Mouse (Mus musculus) myocyte (in vitro differentiated cells): ENCODE data around the gene Cnppd1. TPM values are rescaled to one million over a fixed set of nuclear protein-coding genes. Genes with fewer than 3 reads are reported as not detected.

Experiments used
- H3K27me3 ChIP-seq: one replicate; pipeline ENCODE4 v1.6.1; 2011; ENCODE audit not compliant: control insufficient read depth, insufficient read depth, insufficient read length
- H3K36me3 ChIP-seq: one replicate; pipeline ENCODE4 v1.6.1; 2011; ENCODE audit not compliant: control insufficient read depth, insufficient read depth
- H3K4me2 ChIP-seq: one replicate; pipeline ENCODE4 v1.6.1; 2011; ENCODE audit warnings: low read depth, control low read depth
- H3K4me3 ChIP-seq: one replicate; pipeline ENCODE4 v1.5.1; 2011; ENCODE audit warnings: mild to moderate bottlenecking, control low read depth, moderate library complexity
- H3K79me2 ChIP-seq: one replicate; pipeline ENCODE4 v1.6.1; 2011; ENCODE audit not compliant: control insufficient read depth, insufficient read depth
- H3ac ChIP-seq: one replicate; pipeline ENCODE4 v1.6.1; 2011; ENCODE audit not compliant: control insufficient read depth, insufficient read length
- CEBPB ChIP-seq: IDR thresholded peaks from 2 replicates; pipeline ENCODE4 v1.6.1; 2011; ENCODE audit warnings: mild to moderate bottlenecking, moderate library complexity; ENCODE audit not compliant: poor library complexity, insufficient read depth, severe bottlenecking
- E2F4 ChIP-seq: IDR thresholded peaks from one replicate; pipeline ENCODE4 v1.6.1; 2011; ENCODE audit warnings: mild to moderate bottlenecking, control low read depth, moderate library complexity; ENCODE audit not compliant: insufficient read depth
- MAX ChIP-seq: IDR thresholded peaks from one replicate; pipeline ENCODE4 v1.6.1; 2011; ENCODE audit warnings: low read depth, mild to moderate bottlenecking, control low read depth
- MYOD1 ChIP-seq, 3 experiments: IDR thresholded peaks; one replicate each; pipeline ENCODE4 v1.6.1; 2011; ENCODE audit warnings: control low read depth in 2 of 3, low read depth in 2 of 3, mild to moderate bottlenecking in 2 of 3, moderate library complexity in 1 of 3; ENCODE audit not compliant: insufficient read length in 2 of 3, control insufficient read depth in 1 of 3
- MYOG ChIP-seq, 3 experiments: IDR thresholded peaks; one replicate each; pipeline ENCODE4 v1.6.1; 2011; ENCODE audit warnings: control low read depth in 2 of 3, low read depth in 2 of 3, mild to moderate bottlenecking in 2 of 3; ENCODE audit not compliant: insufficient read length in 2 of 3, control insufficient read depth in 1 of 3, insufficient read depth in 1 of 3
- POLR2A ChIP-seq: IDR thresholded peaks from one replicate; pipeline ENCODE4 v1.6.1; 2011; ENCODE audit warnings: low read depth, mild to moderate bottlenecking, control low read depth, moderate library complexity; ENCODE audit not compliant: insufficient read length
- POLR2AphosphoS2 ChIP-seq: IDR thresholded peaks from one replicate; pipeline ENCODE4 v1.6.1; 2011; ENCODE audit warnings: low read depth, control low read depth; ENCODE audit not compliant: insufficient read length
- REST ChIP-seq: IDR thresholded peaks from one replicate; pipeline ENCODE4 v1.6.1; 2011; ENCODE audit warnings: mild to moderate bottlenecking, control low read depth, moderate library complexity; ENCODE audit not compliant: insufficient read depth, insufficient read length
- SRF ChIP-seq: IDR thresholded peaks from one replicate; pipeline ENCODE4 v1.6.1; 2011; ENCODE audit warnings: low read depth; ENCODE audit not compliant: control insufficient read depth, insufficient read length
- TCF12 ChIP-seq: IDR thresholded peaks from one replicate; pipeline ENCODE4 v1.6.1; 2011; ENCODE audit warnings: mild to moderate bottlenecking, control low read depth; ENCODE audit not compliant: poor library complexity, insufficient read depth, severe bottlenecking
- TCF3 ChIP-seq: IDR thresholded peaks from one replicate; pipeline ENCODE4 v1.6.1; 2011; ENCODE audit warnings: low read depth, control low read depth; ENCODE audit not compliant: insufficient read length
- USF1 ChIP-seq: IDR thresholded peaks from one replicate; pipeline ENCODE4 v1.6.1; 2011; ENCODE audit warnings: low read depth, mild to moderate bottlenecking, control low read depth, moderate library complexity
- polyA plus RNA-seq: library from polyadenylated mRNA; unstranded; fragments of >200 nt; fragmentation: generic; extraction: Trizol; gene quantifications from one replicate; pipeline ENCODE4 v1.2.1, GENCODE M21; 2012; ENCODE audit warnings: missing spikeins

The Cnppd1 gene
- polyA plus RNA-seq, 1 experiment: 53.7 TPM

GRCm38 (mm10) chr1:75138448-75138847 is 4.1 kb downstream of the Cnppd1 start:
- Histone ChIP-seq H3K4me2 (no peak overlapping the region), H3K36me3 (peaks cover 22% of the 10 kb centered on the region)

DNA sequence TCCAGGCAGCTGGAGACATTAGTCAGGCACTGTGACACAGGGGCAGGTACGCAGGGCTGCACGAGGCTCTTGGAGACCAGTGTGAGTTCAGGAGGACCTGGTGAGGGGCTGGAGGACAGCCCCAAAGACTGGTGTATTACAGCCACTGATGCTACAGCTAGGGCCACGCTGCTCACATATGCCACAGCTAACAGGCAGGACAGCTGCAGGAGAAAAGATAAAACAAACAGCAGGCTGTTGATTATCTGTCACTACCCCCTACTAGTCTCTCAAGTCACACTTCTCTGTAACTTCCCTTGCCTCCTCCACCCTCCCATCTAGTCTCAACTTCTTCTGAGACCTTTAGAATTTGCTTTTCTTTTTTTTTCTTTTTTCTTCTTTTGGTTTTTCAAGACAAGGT is 5.8 kb downstream of the Cnppd1 start:
- no peaks in the 10 kb centered on the region for H3K79me2 ChIP-seq
- H3K36me3 ChIP-seq: peaks cover 22% of the 10 kb centered on the region
- H3K4me3 ChIP-seq: no peak overlapping the region
- TF ChIP-seq USF1 (no peak), POLR2AphosphoS2 (no peak), REST (no peak), SRF (no peak), MYOG (IDR thresholded peaks at IDR 0.05; ENCODE audit: control insufficient read depth in 1 of 3, insufficient read depth in 1 of 3, insufficient read length in 2 of 3, low read depth in 2 of 3) (no peak), TCF12 (no peak)
- H3K4me2 ChIP-seq: no peak overlapping the region
- no peak overlapping the region for H3ac ChIP-seq
- no peaks in the 10 kb centered on the region for H3K27me3 ChIP-seq

More at GRCm38 (mm10) chr1:75138448-75138847, 4.1 kb downstream of the Cnppd1 start:
- TF ChIP-seq TCF12 (no peak), CEBPB (no peak), POLR2A (no peak), POLR2AphosphoS2 (no peak)
- Histone ChIP-seq H3ac (no peak overlapping the region), H3K79me2 (no peaks in the 10 kb centered on the region), H3K4me3 (no peak overlapping the region), H3K27me3 (no peaks in the 10 kb centered on the region)

GRCm38 (mm10) chr1:75136293-75136692 is 6.2 kb downstream of the Cnppd1 start:
- H3K4me2 ChIP-seq: no peak overlapping the region
- no peaks in the 10 kb centered on the region for H3K79me2 ChIP-seq
- no peaks in the 10 kb centered on the region for H3K27me3 ChIP-seq
- no peak overlapping the region for H3K4me3 ChIP-seq
- H3K36me3 ChIP-seq: peaks cover 22% of the 10 kb centered on the region
- no peak for TF ChIP-seq POLR2AphosphoS2
- TF ChIP-seq MAX: no peak
- TF ChIP-seq POLR2A: no peak
- no peak for TF ChIP-seq TCF3
- TF ChIP-seq MYOD1 (IDR thresholded peaks at IDR 0.05; ENCODE audit: control insufficient read depth in 1 of 3, insufficient read length in 2 of 3, low read depth in 2 of 3): no peak
- TF ChIP-seq USF1: no peak
- TF ChIP-seq REST: no peak
- no peak for TF ChIP-seq SRF
- TF ChIP-seq E2F4: no peak
- TF ChIP-seq MYOG (IDR thresholded peaks at IDR 0.05; ENCODE audit: control insufficient read depth in 1 of 3, insufficient read depth in 1 of 3, insufficient read length in 2 of 3, low read depth in 2 of 3): no peak
- TF ChIP-seq TCF12: no peak
- no peak for TF ChIP-seq CEBPB
- H3ac ChIP-seq: no peak overlapping the region

GRCm38 (mm10) chr1:75133421-75134207 is 8.9 kb downstream of the Cnppd1 start, which contains the start of gene Slc23a3:
Gene Slc23a3, minus strand, starts transcription at chr1:75133890.
- Histone ChIP-seq H3K27me3 (no peaks in the 10 kb centered on the region), H3K79me2 (no peaks in the 10 kb centered on the region), H3K4me2 (no peak within 1 kb of the TSS), H3K36me3 (peaks cover 11% of the 10 kb centered on the region), H3ac (no peak within 1 kb of the TSS), H3K4me3 (no peak within 1 kb of the TSS)
- TF ChIP-seq E2F4 (no peak), MYOD1 (IDR thresholded peaks at IDR 0.05; ENCODE audit: control insufficient read depth in 1 of 3, insufficient read length in 2 of 3, low read depth in 2 of 3) (no peak)

DNA sequence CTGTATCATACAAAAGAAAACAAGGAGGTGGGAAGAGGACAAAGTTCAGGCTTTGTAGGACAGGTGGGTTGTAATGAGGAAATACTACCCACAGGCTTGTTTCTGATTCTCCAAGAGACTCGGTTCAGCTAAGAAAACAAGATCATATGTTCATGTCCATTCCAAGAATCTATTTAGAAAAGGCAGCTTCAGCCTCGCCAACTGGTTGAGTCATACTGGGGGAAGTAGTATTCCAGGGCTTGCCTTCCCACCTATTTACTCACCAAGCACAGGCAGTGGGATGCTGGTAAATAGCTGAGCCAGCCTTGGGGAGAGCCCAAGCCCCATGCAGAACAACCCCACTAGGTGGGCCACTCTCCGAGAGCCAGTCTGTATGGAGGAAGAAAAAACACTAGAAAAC is 13.9 kb downstream of the Cnppd1 start:
- no peak overlapping the region for H3K4me2 ChIP-seq
- no peak overlapping the region for H3ac ChIP-seq
- H3K79me2 ChIP-seq: no peaks in the 10 kb centered on the region
- no peak overlapping the region for H3K4me3 ChIP-seq
- TF ChIP-seq MAX (no peak), MYOG (IDR thresholded peaks at IDR 0.05; ENCODE audit: control insufficient read depth in 1 of 3, insufficient read depth in 1 of 3, insufficient read length in 2 of 3, low read depth in 2 of 3) (no peak), TCF3 (no peak)
- H3K27me3 ChIP-seq: no peaks in the 10 kb centered on the region
- no peaks in the 10 kb centered on the region for H3K36me3 ChIP-seq

GRCm38 (mm10) chr1:75125418-75125817 is 17.1 kb downstream of the Cnppd1 start:
- H3K4me2 ChIP-seq: peak overlapping the region; percentile 84
- peak overlapping the region; percentile 21 for H3ac ChIP-seq
- H3K4me3 ChIP-seq: peak overlapping the region; percentile 46
- H3K79me2 ChIP-seq: no peaks in the 10 kb centered on the region
- TF ChIP-seq TCF3: no peak
- TF ChIP-seq MAX: no peak
- no peak for TF ChIP-seq MYOG (IDR thresholded peaks at IDR 0.05; ENCODE audit: control insufficient read depth in 1 of 3, insufficient read depth in 1 of 3, insufficient read length in 2 of 3, low read depth in 2 of 3)
- no peak for TF ChIP-seq REST
- TF ChIP-seq E2F4: no peak
- TF ChIP-seq USF1: no peak
- no peak for TF ChIP-seq POLR2AphosphoS2
- TF ChIP-seq POLR2A: no peak
- no peak for TF ChIP-seq SRF
- TF ChIP-seq TCF12: no peak
- no peak for TF ChIP-seq CEBPB
- no peak for TF ChIP-seq MYOD1 (IDR thresholded peaks at IDR 0.05; ENCODE audit: control insufficient read depth in 1 of 3, insufficient read length in 2 of 3, low read depth in 2 of 3)
- no peaks in the 10 kb centered on the region for H3K27me3 ChIP-seq
- H3K36me3 ChIP-seq: no peaks in the 10 kb centered on the region
